Mouse (Mus musculus): Measurements from ENCODE around the gene Cers2. TPM values are rescaled to one million over a fixed set of nuclear protein-coding genes. Genes with fewer than 3 reads are reported as not detected.
A peak's percentile ranks its signal among the peaks of the same experiment; 100 is the strongest.

Cers2 gene
- polyA plus RNA-seq, 1 experiment from 2014 or later: 154 TPM

GRCm38 (mm10) chr3:95290156-95290555, 24.4 kb upstream of the Cers2 start:
- H3K4me3 ChIP-seq: no peak overlapping the region
- no peak for ATAC-seq (ENCODE audit: insufficient number of reproducible peaks, low FRiP score, low TSS enrichment, low read depth)
- H3K27ac ChIP-seq: no peak overlapping the region
- no peak overlapping the region for H3K4me2 ChIP-seq
- H3K4me1 ChIP-seq: peaks cover 5% of the 10 kb centered on the region
- peaks cover 74% of the 10 kb centered on the region for H3K36me3 ChIP-seq
- WGBS: 74% methylated on average over 6 of the region's 6 CpGs
- H3K27me3 ChIP-seq: no peaks in the 10 kb centered on the region
- no peaks in the 10 kb centered on the region for H3K9me3 ChIP-seq
- H3K9ac ChIP-seq: no peak overlapping the region

GRCm38 (mm10) chr3:95291041-95291440, 23.6 kb upstream of the Cers2 start:
- no peak overlapping the region for H3K4me2 ChIP-seq
- 81% methylated on average over 4 of the region's 4 CpGs for WGBS
- H3K4me3 ChIP-seq: no peak overlapping the region
- H3K27me3 ChIP-seq: no peaks in the 10 kb centered on the region
- ATAC-seq (ENCODE audit: insufficient number of reproducible peaks, low FRiP score, low TSS enrichment, low read depth): no peak
- no peaks in the 10 kb centered on the region for H3K9me3 ChIP-seq
- peaks cover 10% of the 10 kb centered on the region; the same call in 1 of the 2 replicates for H3K4me1 ChIP-seq
- no peak overlapping the region for H3K9ac ChIP-seq
- no peak overlapping the region for H3K27ac ChIP-seq
- H3K36me3 ChIP-seq: peaks cover 80% of the 10 kb centered on the region

- 95% methylated on average over 2 of the region's 2 CpGs for WGBS
- peaks cover 89% of the 10 kb centered on the region for H3K36me3 ChIP-seq
- ATAC-seq (ENCODE audit: insufficient number of reproducible peaks, low FRiP score, low TSS enrichment, low read depth): no peak
Measured at GRCm38 (mm10) chr3:95292899-95293298, 21.7 kb upstream of the Cers2 start.

GRCm38 (mm10) chr3:95293537-95293936, 21.1 kb upstream of the Cers2 start:
- Histone ChIP-seq H3K36me3 (peaks cover 87% of the 10 kb centered on the region), H3K27ac (peak overlapping the region; percentile 22), H3K4me1 (peaks cover 15% of the 10 kb centered on the region; the same call in 1 of the 2 replicates), H3K9ac (no peak overlapping the region), H3K4me3 (no peak overlapping the region), H3K27me3 (no peaks in the 10 kb centered on the region), H3K4me2 (no peak overlapping the region), H3K9me3 (no peaks in the 10 kb centered on the region)
- WGBS: 75% methylated on average over 11 of the region's 11 CpGs
- ATAC-seq (ENCODE audit: insufficient number of reproducible peaks, low FRiP score, low TSS enrichment, low read depth): no peak

More at GRCm38 (mm10) chr3:95292899-95293298, 21.7 kb upstream of the Cers2 start:
- no peak overlapping the region for H3K4me3 ChIP-seq
- H3K9ac ChIP-seq: no peak overlapping the region
- no peaks in the 10 kb centered on the region for H3K27me3 ChIP-seq
- H3K4me2 ChIP-seq: no peak overlapping the region
- peak overlapping the region; percentile 22 for H3K27ac ChIP-seq
- peaks cover 15% of the 10 kb centered on the region; the same call in 1 of the 2 replicates for H3K4me1 ChIP-seq
- no peaks in the 10 kb centered on the region for H3K9me3 ChIP-seq

GRCm38 (mm10) chr3:95294316-95294715, 20.3 kb upstream of the Cers2 start:
- 70% methylated on average over 7 of the region's 7 CpGs for WGBS
- Histone ChIP-seq H3K4me1 (peaks cover 15% of the 10 kb centered on the region; the same call in 1 of the 2 replicates), H3K27ac (0 out of 2 replicates have a peak overlapping the region, but pooled peaks have one; percentile 38), H3K4me2 (no peak overlapping the region), H3K9me3 (no peaks in the 10 kb centered on the region), H3K9ac (no peak overlapping the region), H3K27me3 (no peaks in the 10 kb centered on the region), H3K4me3 (no peak overlapping the region), H3K36me3 (peaks cover 81% of the 10 kb centered on the region)
- no peak for ATAC-seq (ENCODE audit: insufficient number of reproducible peaks, low FRiP score, low TSS enrichment, low read depth)

- Histone ChIP-seq H3K36me3 (peaks cover 77% of the 10 kb centered on the region), H3K27me3 (no peaks in the 10 kb centered on the region), H3K4me3 (no peak overlapping the region), H3K4me1 (peaks cover 15% of the 10 kb centered on the region; the same call in 1 of the 2 replicates), H3K9ac (no peak overlapping the region), H3K9me3 (no peaks in the 10 kb centered on the region), H3K4me2 (no peak overlapping the region), H3K27ac (0 out of 2 replicates have a peak overlapping the region, but pooled peaks have one; percentile 38)
- 67% methylated on average over 5 of the region's 5 CpGs for WGBS
- no peak for ATAC-seq (ENCODE audit: insufficient number of reproducible peaks, low FRiP score, low TSS enrichment, low read depth)
Measured at GRCm38 (mm10) chr3:95294718-95295117, 19.9 kb upstream of the Cers2 start.

- WGBS: 66% methylated on average over 11 of the region's 11 CpGs
- Histone ChIP-seq H3K36me3 (peaks cover 70% of the 10 kb centered on the region), H3K27me3 (no peaks in the 10 kb centered on the region), H3K4me1 (peaks cover 15% of the 10 kb centered on the region; the same call in 1 of the 2 replicates), H3K9ac (no peak overlapping the region), H3K27ac (no peak overlapping the region), H3K4me2 (no peak overlapping the region), H3K4me3 (no peak overlapping the region), H3K9me3 (no peaks in the 10 kb centered on the region)
- ATAC-seq (ENCODE audit: insufficient number of reproducible peaks, low FRiP score, low TSS enrichment, low read depth): 0 out of 2 replicates have a peak, but pooled peaks have one; percentile 13
Measured at GRCm38 (mm10) chr3:95295321-95296102, 19.1 kb upstream of the Cers2 start.

- peaks cover 64% of the 10 kb centered on the region for H3K36me3 ChIP-seq
- H3K27ac ChIP-seq: no peak overlapping the region
- H3K9ac ChIP-seq: no peak overlapping the region
Measured at GRCm38 (mm10) chr3:95296103-95296469, 18.5 kb upstream of the Cers2 start.

GRCm38 (mm10) chr3:95298018-95298417, 16.6 kb upstream of the Cers2 start:
- H3K4me3 ChIP-seq: no peak overlapping the region
- H3K36me3 ChIP-seq: peaks cover 44% of the 10 kb centered on the region
- peaks cover 15% of the 10 kb centered on the region; the same call in 1 of the 2 replicates for H3K4me1 ChIP-seq
- no peaks in the 10 kb centered on the region for H3K9me3 ChIP-seq
- H3K4me2 ChIP-seq: no peak overlapping the region
- no peak for ATAC-seq (ENCODE audit: insufficient number of reproducible peaks, low FRiP score, low TSS enrichment, low read depth)
- whole genome bisulfite sequencing: 79% methylated on average over 7 of the region's 7 CpGs
- no peak overlapping the region for H3K9ac ChIP-seq
- H3K27me3 ChIP-seq: no peaks in the 10 kb centered on the region
- no peak overlapping the region for H3K27ac ChIP-seq

More at GRCm38 (mm10) chr3:95296103-95296469, 18.5 kb upstream of the Cers2 start:
- WGBS: 7% methylated on average over 5 of the region's 5 CpGs
- H3K4me3 ChIP-seq: no peak overlapping the region
- H3K9me3 ChIP-seq: no peaks in the 10 kb centered on the region
- no peaks in the 10 kb centered on the region for H3K27me3 ChIP-seq
- no peak for ATAC-seq (ENCODE audit: insufficient number of reproducible peaks, low FRiP score, low TSS enrichment, low read depth)
- H3K4me2 ChIP-seq: no peak overlapping the region
- H3K4me1 ChIP-seq: peaks cover 15% of the 10 kb centered on the region; the same call in 1 of the 2 replicates

GRCm38 (mm10) chr3:95301204-95301796, 13.3 kb upstream of the Cers2 start:
- Histone ChIP-seq H3K36me3 (peaks cover 18% of the 10 kb centered on the region), H3K27me3 (no peaks in the 10 kb centered on the region), H3K9ac (no peak overlapping the region), H3K4me2 (no peak overlapping the region), H3K27ac (no peak overlapping the region), H3K4me3 (no peak overlapping the region), H3K4me1 (peaks cover 3% of the 10 kb centered on the region; the same call in 1 of the 2 replicates), H3K9me3 (no peaks in the 10 kb centered on the region)
- 76% methylated on average over 3 of the region's 3 CpGs for WGBS
- no peak for ATAC-seq (ENCODE audit: insufficient number of reproducible peaks, low FRiP score, low TSS enrichment, low read depth)

- no peak for ATAC-seq (ENCODE audit: insufficient number of reproducible peaks, low FRiP score, low TSS enrichment, low read depth)
- Histone ChIP-seq H3K9me3 (no peaks in the 10 kb centered on the region), H3K36me3 (no peaks in the 10 kb centered on the region), H3K27ac (no peak overlapping the region), H3K4me1 (0 out of 2 replicates have a peak, but pooled peaks cover 3% of the 10 kb centered on the region), H3K4me2 (no peak overlapping the region), H3K9ac (no peak overlapping the region), H3K27me3 (no peaks in the 10 kb centered on the region), H3K4me3 (no peak overlapping the region)
- 81% methylated on average over 4 of the region's 4 CpGs for WGBS
Measured at GRCm38 (mm10) chr3:95306244-95306643, 8.3 kb upstream of the Cers2 start.

- no peaks in the 10 kb centered on the region for H3K36me3 ChIP-seq
- ATAC-seq (ENCODE audit: insufficient number of reproducible peaks, low FRiP score, low TSS enrichment, low read depth): 0 out of 2 replicates have a peak, but pooled peaks have one; percentile 24
- H3K4me2 ChIP-seq: no peak within 1 kb of the TSS
- no peaks in the 10 kb centered on the region for H3K9me3 ChIP-seq
- peak within 1 kb of the TSS; percentile 72 for H3K27ac ChIP-seq
- H3K4me3 ChIP-seq: no peak within 1 kb of the TSS
- WGBS: 59% methylated on average over 7 of the region's 7 CpGs
- H3K27me3 ChIP-seq: no peaks in the 10 kb centered on the region
- H3K9ac ChIP-seq: no peak within 1 kb of the TSS
- 0 out of 2 replicates have a peak, but pooled peaks cover 3% of the 10 kb centered on the region for H3K4me1 ChIP-seq
Measured at GRCm38 (mm10) chr3:95307100-95307499, 7.5 kb upstream of the Cers2 start, which contains the start of gene Anxa9. Gene Anxa9 (minus strand): TSS chr3:95307176.

All from limb, embryonic 15.5 days (tissue).